Mouse (Mus musculus) forebrain, embryonic 11.5 days (tissue): ENCODE data around the gene Gm26566. TPM values are rescaled to one million over a fixed set of nuclear protein-coding genes. Genes with fewer than 3 reads are reported as not detected.

ENCODE experiments used
- ATAC-seq: fragments of 200-750 bp; cut with Nextera tagmentation; replicated peaks from 2 replicates; pipeline ENCODE4 v1.8.0; 2017; ENCODE audit warnings: moderate TSS enrichment; ENCODE audit not compliant: low FRiP score
- DNase-seq: peaks from one replicate; pipeline ENCODE4 v3.0.0-alpha.2; 2017; ENCODE audit warnings: low spot score
- H3K27ac ChIP-seq: fragments of 300-500 bp; sonication (generic); 2 replicates; pipeline ENCODE4 v1.5.1; 2014; ENCODE audit warnings: low read depth, low read length
- H3K27me3 ChIP-seq: fragments of 300-500 bp; sonication (generic); 2 replicates; pipeline ENCODE4 v1.6.1; 2014; ENCODE audit warnings: mild to moderate bottlenecking, low read length, mixed read lengths; ENCODE audit not compliant: control insufficient read depth, insufficient read depth
- H3K36me3 ChIP-seq: fragments of 300-500 bp; sonication (generic); 2 replicates; pipeline ENCODE4 v1.6.1; 2014; ENCODE audit warnings: mild to moderate bottlenecking, low read length, moderate library complexity, mixed read lengths; ENCODE audit not compliant: control insufficient read depth, insufficient read depth
- H3K4me1 ChIP-seq: fragments of 300-500 bp; sonication (generic); replicated peaks from 2 replicates; pipeline ENCODE4 v1.6.1; 2014; ENCODE audit warnings: low read length, mixed read lengths; ENCODE audit not compliant: control insufficient read depth, insufficient read depth
- H3K4me2 ChIP-seq: fragments of 300-500 bp; sonication (generic); 2 replicates; pipeline ENCODE4 v1.6.1; 2014; ENCODE audit warnings: low read depth, mild to moderate bottlenecking, low read length, moderate library complexity, mixed read lengths; ENCODE audit not compliant: severe bottlenecking
- H3K4me3 ChIP-seq: fragments of 300-500 bp; sonication (generic); 2 replicates; pipeline ENCODE4 v1.5.1; 2014; ENCODE audit warnings: low read depth, low read length
- H3K9ac ChIP-seq: fragments of 300-500 bp; sonication (generic); 2 replicates; pipeline ENCODE4 v1.6.1; 2014; ENCODE audit warnings: low read length
- H3K9me3 ChIP-seq: fragments of 300-500 bp; sonication (generic); 2 replicates; pipeline ENCODE4 v1.6.1; 2016; ENCODE audit warnings: low read length, mixed read lengths; ENCODE audit not compliant: control insufficient read depth
- WGBS: fragments of 180-500 bp; shearing (Covaris S2); extraction: QIAGEN DNeasy Blood & Tissue Kit; methylation state at CpG from one replicate; pipeline ENCODE4 v1.1.7; 2014; 5-methylcytosine and 5-hydroxymethylcytosine counted together
- polyA plus RNA-seq: library from polyadenylated mRNA; unstranded; fragments of >200 nt; fragmentation: Nextera tagmentation; extraction: Ambion mirVana; gene quantifications from 2 replicates; pipeline ENCODE4 v1.2.1, GENCODE M21; 2014

Gene Gm26566
- polyA plus RNA-seq = 0.81 and 1.3 TPM in 2 replicates

- Histone ChIP-seq H3K9ac (peak within 1 kb of the TSS; percentile 95), H3K27me3 (no peaks in the 10 kb centered on the region), H3K27ac (peak within 1 kb of the TSS; percentile 87), H3K9me3 (no peaks in the 10 kb centered on the region; the same call in 1 of the 2 replicates), H3K4me1 (peaks cover 15% of the 10 kb centered on the region; the same call in 1 of the 2 replicates), H3K36me3 (peaks cover 6% of the 10 kb centered on the region; the same call in 1 of the 2 replicates), H3K4me2 (peak within 1 kb of the TSS; percentile 69), H3K4me3 (peak within 1 kb of the TSS; percentile 69)
- DNase-seq = peak; percentile 99
- ATAC-seq = peak; percentile 97
- WGBS = under 1% methylated on average over 82 of the region's 82 CpGs
Measured at GRCm38 (mm10) chr4:88721791-88722721, at the start of gene Gm26566, which contains the start of gene Klhl9. TSS of gene Gm26566 (plus strand) at chr4:88721805. TSS of gene Klhl9 (minus strand) at chr4:88722465.

- H3K36me3 ChIP-seq = no peaks in the 10 kb centered on the region
- WGBS = 82% methylated on average over 1 of the region's 1 CpGs
- H3K4me3 ChIP-seq = no peak within 1 kb of the TSS
- no peaks in the 10 kb centered on the region for H3K27me3 ChIP-seq
- H3K9me3 ChIP-seq = no peaks in the 10 kb centered on the region
- DNase-seq (no peak), ATAC-seq (no peak)
- H3K4me2 ChIP-seq = no peak within 1 kb of the TSS
- no peak within 1 kb of the TSS for H3K27ac ChIP-seq
- no peak within 1 kb of the TSS for H3K9ac ChIP-seq
- no peaks in the 10 kb centered on the region for H3K4me1 ChIP-seq
Measured at GRCm38 (mm10) chr4:88676824-88677223, 44.8 kb upstream of the Gm26566 start, which contains the start of gene Ifna16. TSS of gene Ifna16 (minus strand) at chr4:88676924.

GRCm38 (mm10) chr4:88680362-88680761, 41.2 kb upstream of the Gm26566 start:
- no peak for DNase-seq
- no peak overlapping the region for H3K4me3 ChIP-seq
- no peak overlapping the region for H3K9ac ChIP-seq
- no peak for ATAC-seq
- no peaks in the 10 kb centered on the region for H3K36me3 ChIP-seq
- 54% methylated on average over 8 of the region's 8 CpGs for WGBS
- H3K9me3 ChIP-seq = no peaks in the 10 kb centered on the region
- H3K27ac ChIP-seq = no peak overlapping the region
- no peak overlapping the region for H3K4me2 ChIP-seq
- H3K27me3 ChIP-seq = no peaks in the 10 kb centered on the region
- no peaks in the 10 kb centered on the region for H3K4me1 ChIP-seq

GRCm38 (mm10) chr4:88681353-88681752, 40.3 kb upstream of the Gm26566 start:
- Histone ChIP-seq H3K4me3 (no peak overlapping the region), H3K36me3 (no peaks in the 10 kb centered on the region), H3K9me3 (no peaks in the 10 kb centered on the region), H3K27me3 (no peaks in the 10 kb centered on the region), H3K9ac (no peak overlapping the region), H3K4me2 (no peak overlapping the region), H3K27ac (no peak overlapping the region), H3K4me1 (no peaks in the 10 kb centered on the region)
- WGBS = 80% methylated on average over 3 of the region's 3 CpGs
- ATAC-seq (no peak), DNase-seq (no peak)

- H3K4me3 ChIP-seq = no peak within 1 kb of the TSS
- no peaks in the 10 kb centered on the region for H3K9me3 ChIP-seq
- no peak within 1 kb of the TSS for H3K27ac ChIP-seq
- no peaks in the 10 kb centered on the region for H3K27me3 ChIP-seq
- no peaks in the 10 kb centered on the region for H3K4me1 ChIP-seq
- ATAC-seq = no peak
- WGBS = 93% methylated on average over 1 of the region's 1 CpGs
- no peaks in the 10 kb centered on the region for H3K36me3 ChIP-seq
- DNase-seq = no peak
- no peak within 1 kb of the TSS for H3K9ac ChIP-seq
- H3K4me2 ChIP-seq = no peak within 1 kb of the TSS
Measured at GRCm38 (mm10) chr4:88683812-88684211, 37.8 kb upstream of the Gm26566 start, which contains the start of gene Ifna2. TSS of gene Ifna2 (minus strand) at chr4:88683912.

- H3K9ac ChIP-seq = no peak within 1 kb of the TSS
- no peaks in the 10 kb centered on the region for H3K27me3 ChIP-seq
- WGBS = 62% methylated on average over 2 of the region's 2 CpGs
Measured at GRCm38 (mm10) chr4:88691259-88691658, 30.3 kb upstream of the Gm26566 start, which contains the start of gene Ifnab. TSS of gene Ifnab (minus strand) at chr4:88691359.

GRCm38 (mm10) chr4:88692537-88692936, 29.1 kb upstream of the Gm26566 start:
- no peaks in the 10 kb centered on the region for H3K27me3 ChIP-seq
- H3K27ac ChIP-seq = no peak overlapping the region
- H3K9ac ChIP-seq = no peak overlapping the region
- DNase-seq (no peak), ATAC-seq (no peak)
- H3K9me3 ChIP-seq = no peaks in the 10 kb centered on the region
- H3K4me3 ChIP-seq = no peak overlapping the region
- H3K4me1 ChIP-seq = no peaks in the 10 kb centered on the region
- WGBS = 90% methylated on average over 1 of the region's 1 CpGs
- no peak overlapping the region for H3K4me2 ChIP-seq
- no peaks in the 10 kb centered on the region for H3K36me3 ChIP-seq

More at GRCm38 (mm10) chr4:88691259-88691658, 30.3 kb upstream of the Gm26566 start, which contains the start of gene Ifnab:
- Histone ChIP-seq H3K4me2 (no peak within 1 kb of the TSS), H3K27ac (no peak within 1 kb of the TSS), H3K4me1 (no peaks in the 10 kb centered on the region), H3K36me3 (no peaks in the 10 kb centered on the region), H3K9me3 (no peaks in the 10 kb centered on the region), H3K4me3 (no peak within 1 kb of the TSS)
- no peak for DNase-seq
- ATAC-seq = no peak

GRCm38 (mm10) chr4:88693392-88693791, 28.2 kb upstream of the Gm26566 start:
- Histone ChIP-seq H3K4me1 (no peaks in the 10 kb centered on the region), H3K27me3 (no peaks in the 10 kb centered on the region), H3K4me3 (no peak overlapping the region), H3K27ac (no peak overlapping the region), H3K9me3 (no peaks in the 10 kb centered on the region), H3K9ac (no peak overlapping the region), H3K36me3 (no peaks in the 10 kb centered on the region), H3K4me2 (no peak overlapping the region)
- 88% methylated on average over 2 of the region's 2 CpGs for WGBS
- DNase-seq = no peak
- ATAC-seq = no peak
